Mouse (Mus musculus): Measurements from ENCODE around the gene Ccdc171. TPM values are rescaled to one million over a fixed set of nuclear protein-coding genes. Genes with fewer than 3 reads are reported as not detected.

Gene Ccdc171
- polyA plus RNA-seq, 1 experiment from 2014 or later = 6.5 TPM

- H3K9ac ChIP-seq (replicated peaks; ENCODE audit: low read depth, low read length) = no peak overlapping the region
- no peaks in the 10 kb centered on the region for H3K36me3 ChIP-seq (ENCODE audit: control insufficient read depth, insufficient read depth, low read length)
- H3K4me2 ChIP-seq (replicated peaks; ENCODE audit: low read depth, low read length) = no peak overlapping the region
- H3K27ac ChIP-seq (ENCODE audit: low read length) = no peak overlapping the region
- no peaks in the 10 kb centered on the region for H3K9me3 ChIP-seq (ENCODE audit: control insufficient read depth, low read depth, low read length)
- no peaks in the 10 kb centered on the region for H3K27me3 ChIP-seq (ENCODE audit: control insufficient read depth, insufficient read depth, low read length)
- ATAC-seq (ENCODE audit: insufficient number of reproducible peaks, insufficient read depth, low FRiP score, low read depth) = no peak
- H3K4me1 ChIP-seq (ENCODE audit: control insufficient read depth, insufficient read depth, low read length) = 0 out of 2 replicates have a peak, but pooled peaks cover 4% of the 10 kb centered on the region
- H3K4me3 ChIP-seq (ENCODE audit: low read depth, low read length) = no peak overlapping the region
- 82% methylated on average over 4 of the region's 4 CpGs for WGBS
Observed at GRCm38 (mm10) chr4:83651453-83651852, 126.1 kb downstream of the Ccdc171 start.

GRCm38 (mm10) chr4:83655396-83655795, 130.1 kb downstream of the Ccdc171 start:
- Histone ChIP-seq H3K9ac (replicated peaks; ENCODE audit: low read depth, low read length) (no peak overlapping the region), H3K27me3 (ENCODE audit: control insufficient read depth, insufficient read depth, low read length) (no peaks in the 10 kb centered on the region), H3K4me3 (ENCODE audit: low read depth, low read length) (no peak overlapping the region), H3K9me3 (ENCODE audit: control insufficient read depth, low read depth, low read length) (no peaks in the 10 kb centered on the region), H3K4me1 (ENCODE audit: control insufficient read depth, insufficient read depth, low read length) (0 out of 2 replicates have a peak, but pooled peaks cover 4% of the 10 kb centered on the region), H3K4me2 (replicated peaks; ENCODE audit: low read depth, low read length) (no peak overlapping the region), H3K36me3 (ENCODE audit: control insufficient read depth, insufficient read depth, low read length) (no peaks in the 10 kb centered on the region), H3K27ac (ENCODE audit: low read length) (no peak overlapping the region)
- 25% methylated on average over 6 of the region's 6 CpGs for WGBS
- no peak for ATAC-seq (ENCODE audit: insufficient number of reproducible peaks, insufficient read depth, low FRiP score, low read depth)

- Histone ChIP-seq H3K4me3 (ENCODE audit: low read depth, low read length) (no peak overlapping the region), H3K27ac (ENCODE audit: low read length) (no peak overlapping the region)
Observed at GRCm38 (mm10) chr4:83656571-83656970, 131.2 kb downstream of the Ccdc171 start.

GRCm38 (mm10) chr4:83657021-83657420, 131.7 kb downstream of the Ccdc171 start:
- Histone ChIP-seq H3K4me3 (ENCODE audit: low read depth, low read length) (no peak overlapping the region), H3K36me3 (ENCODE audit: control insufficient read depth, insufficient read depth, low read length) (no peaks in the 10 kb centered on the region), H3K9ac (replicated peaks; ENCODE audit: low read depth, low read length) (no peak overlapping the region), H3K9me3 (ENCODE audit: control insufficient read depth, low read depth, low read length) (no peaks in the 10 kb centered on the region), H3K4me1 (ENCODE audit: control insufficient read depth, insufficient read depth, low read length) (0 out of 2 replicates have a peak, but pooled peaks cover 4% of the 10 kb centered on the region), H3K27ac (ENCODE audit: low read length) (no peak overlapping the region), H3K27me3 (ENCODE audit: control insufficient read depth, insufficient read depth, low read length) (no peaks in the 10 kb centered on the region), H3K4me2 (replicated peaks; ENCODE audit: low read depth, low read length) (no peak overlapping the region; the same call in 1 of the 2 replicates)
- WGBS = 41% methylated on average over 6 of the region's 6 CpGs
- no peak for ATAC-seq (ENCODE audit: insufficient number of reproducible peaks, insufficient read depth, low FRiP score, low read depth)

More at GRCm38 (mm10) chr4:83656571-83656970, 131.2 kb downstream of the Ccdc171 start:
- peak; percentile 33; the same call in 1 of the 2 replicates for ATAC-seq (ENCODE audit: insufficient number of reproducible peaks, insufficient read depth, low FRiP score, low read depth)
- no peak overlapping the region; the same call in 1 of the 2 replicates for H3K4me2 ChIP-seq (replicated peaks; ENCODE audit: low read depth, low read length)
- no peaks in the 10 kb centered on the region for H3K9me3 ChIP-seq (ENCODE audit: control insufficient read depth, low read depth, low read length)
- 0 out of 2 replicates have a peak, but pooled peaks cover 4% of the 10 kb centered on the region for H3K4me1 ChIP-seq (ENCODE audit: control insufficient read depth, insufficient read depth, low read length)
- no peak overlapping the region for H3K9ac ChIP-seq (replicated peaks; ENCODE audit: low read depth, low read length)
- no peaks in the 10 kb centered on the region for H3K27me3 ChIP-seq (ENCODE audit: control insufficient read depth, insufficient read depth, low read length)
- no peaks in the 10 kb centered on the region for H3K36me3 ChIP-seq (ENCODE audit: control insufficient read depth, insufficient read depth, low read length)
- WGBS = 8% methylated on average over 10 of the region's 10 CpGs

GRCm38 (mm10) chr4:83658415-83658814, 133.1 kb downstream of the Ccdc171 start:
- Histone ChIP-seq H3K4me2 (replicated peaks; ENCODE audit: low read depth, low read length) (no peak overlapping the region), H3K9ac (replicated peaks; ENCODE audit: low read depth, low read length) (no peak overlapping the region), H3K9me3 (ENCODE audit: control insufficient read depth, low read depth, low read length) (no peaks in the 10 kb centered on the region), H3K4me3 (ENCODE audit: low read depth, low read length) (no peak overlapping the region), H3K27ac (ENCODE audit: low read length) (no peak overlapping the region), H3K36me3 (ENCODE audit: control insufficient read depth, insufficient read depth, low read length) (no peaks in the 10 kb centered on the region), H3K27me3 (ENCODE audit: control insufficient read depth, insufficient read depth, low read length) (no peaks in the 10 kb centered on the region), H3K4me1 (ENCODE audit: control insufficient read depth, insufficient read depth, low read length) (0 out of 2 replicates have a peak, but pooled peaks cover 4% of the 10 kb centered on the region)
- no peak for ATAC-seq (ENCODE audit: insufficient number of reproducible peaks, insufficient read depth, low FRiP score, low read depth)
- 85% methylated on average over 10 of the region's 10 CpGs for WGBS

- H3K9me3 ChIP-seq (ENCODE audit: control insufficient read depth, low read depth, low read length) = no peaks in the 10 kb centered on the region
- no peak overlapping the region for H3K9ac ChIP-seq (replicated peaks; ENCODE audit: low read depth, low read length)
- no peaks in the 10 kb centered on the region for H3K36me3 ChIP-seq (ENCODE audit: control insufficient read depth, insufficient read depth, low read length)
- H3K4me3 ChIP-seq (ENCODE audit: low read depth, low read length) = no peak overlapping the region
- no peak overlapping the region for H3K27ac ChIP-seq (ENCODE audit: low read length)
- H3K4me1 ChIP-seq (ENCODE audit: control insufficient read depth, insufficient read depth, low read length) = 0 out of 2 replicates have a peak, but pooled peaks cover 4% of the 10 kb centered on the region
- no peak for ATAC-seq (ENCODE audit: insufficient number of reproducible peaks, insufficient read depth, low FRiP score, low read depth)
- 70% methylated on average over 11 of the region's 11 CpGs for WGBS
- H3K4me2 ChIP-seq (replicated peaks; ENCODE audit: low read depth, low read length) = no peak overlapping the region
- no peaks in the 10 kb centered on the region for H3K27me3 ChIP-seq (ENCODE audit: control insufficient read depth, insufficient read depth, low read length)
Observed at GRCm38 (mm10) chr4:83659411-83659810, 134.1 kb downstream of the Ccdc171 start.

GRCm38 (mm10) chr4:83661519-83662271, 136.3 kb downstream of the Ccdc171 start:
- H3K4me1 ChIP-seq (ENCODE audit: control insufficient read depth, insufficient read depth, low read length) = no peaks in the 10 kb centered on the region
- H3K27ac ChIP-seq (ENCODE audit: low read length) = no peak overlapping the region
- no peaks in the 10 kb centered on the region for H3K27me3 ChIP-seq (ENCODE audit: control insufficient read depth, insufficient read depth, low read length)
- no peak overlapping the region for H3K4me3 ChIP-seq (ENCODE audit: low read depth, low read length)
- ATAC-seq (ENCODE audit: insufficient number of reproducible peaks, insufficient read depth, low FRiP score, low read depth) = no peak
- H3K4me2 ChIP-seq (replicated peaks; ENCODE audit: low read depth, low read length) = no peak overlapping the region
- no peaks in the 10 kb centered on the region for H3K36me3 ChIP-seq (ENCODE audit: control insufficient read depth, insufficient read depth, low read length)
- 90% methylated on average over 1 of the region's 1 CpGs for WGBS
- H3K9me3 ChIP-seq (ENCODE audit: control insufficient read depth, low read depth, low read length) = no peaks in the 10 kb centered on the region
- no peak overlapping the region for H3K9ac ChIP-seq (replicated peaks; ENCODE audit: low read depth, low read length)

GRCm38 (mm10) chr4:83662301-83662700, 137.0 kb downstream of the Ccdc171 start:
- 79% methylated on average over 4 of the region's 4 CpGs for WGBS
- H3K27me3 ChIP-seq (ENCODE audit: control insufficient read depth, insufficient read depth, low read length) = no peaks in the 10 kb centered on the region
- no peak for ATAC-seq (ENCODE audit: insufficient number of reproducible peaks, insufficient read depth, low FRiP score, low read depth)
- H3K9ac ChIP-seq (replicated peaks; ENCODE audit: low read depth, low read length) = no peak overlapping the region
- H3K4me3 ChIP-seq (ENCODE audit: low read depth, low read length) = no peak overlapping the region
- H3K36me3 ChIP-seq (ENCODE audit: control insufficient read depth, insufficient read depth, low read length) = no peaks in the 10 kb centered on the region
- no peak overlapping the region for H3K4me2 ChIP-seq (replicated peaks; ENCODE audit: low read depth, low read length)
- no peak overlapping the region for H3K27ac ChIP-seq (ENCODE audit: low read length)
- no peaks in the 10 kb centered on the region for H3K9me3 ChIP-seq (ENCODE audit: control insufficient read depth, low read depth, low read length)
- no peaks in the 10 kb centered on the region for H3K4me1 ChIP-seq (ENCODE audit: control insufficient read depth, insufficient read depth, low read length)

Data from stomach, embryonic 14.5 days (tissue).